27 mouse cellular contexts compared by ENCODE assay signal in the genomic region with DNA sequence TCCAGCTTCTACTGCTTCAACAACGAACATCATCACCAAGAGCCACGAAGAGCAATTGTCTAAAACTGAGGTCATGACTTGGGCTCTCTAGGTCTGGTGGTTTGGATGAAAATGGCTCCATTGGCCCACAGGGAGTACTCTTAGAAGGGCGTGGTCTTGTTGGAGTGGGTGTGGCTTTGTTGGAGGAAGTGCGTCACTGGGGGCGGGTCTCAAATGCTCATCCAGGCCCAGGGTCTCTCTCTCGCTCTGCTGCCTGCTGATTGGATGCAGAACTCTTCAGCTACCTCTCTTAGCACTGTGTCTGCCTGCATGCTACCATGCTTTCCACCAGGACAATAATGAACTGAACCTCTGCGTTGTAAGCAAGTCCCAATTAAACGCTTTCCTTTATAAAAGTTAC. TPM values are rescaled to one million over a fixed set of nuclear protein-coding genes. Genes with fewer than 3 reads are reported as not detected.
DNase-seq lines count a peak whose midpoint lies in the region; ATAC-seq and TF ChIP-seq lines count a peak whose summit lies in the region.
"Had no signal": no experiment of that assay in that cellular context is flagged by ENCODE, and none has a peak within 500 bp of the region (broad histone marks: within the 10 kb centered on the region; RNA-seq: fewer than 3 reads in every experiment).

No protein-coding gene starts in this region.

- peak overlapping the region; percentile 70 for H3K4me3 ChIP-seq in testis, adult 2 months (ENCODE audit: control insufficient read depth, low read depth, low read length)
- no peak overlapping the region for H3K4me3 ChIP-seq in limb, embryonic 10.5 days
- H3K4me3 ChIP-seq: forebrain, embryonic 13.5 days; hindbrain, embryonic 12.5 days; lung, embryonic 15.5 days had no signal

- WGBS in limb, embryonic 10.5 days, result 85% methylated on average over 8 of the region's 8 CpGs

- peak; percentile 44; the same call in 1 of the 2 replicates for TF ChIP-seq POLR2A in testis, adult 2 months (IDR thresholded peaks at IDR 0.05; ENCODE audit: control insufficient read depth, low read depth, low read length)

- H3K27me3 ChIP-seq in testis, adult 2 months (ENCODE audit: control insufficient read depth, insufficient read depth, low read length), result no peaks in the 10 kb centered on the region
- H3K27me3 ChIP-seq in limb, embryonic 10.5 days (ENCODE audit: low read depth, poor library complexity, severe bottlenecking), result no peaks in the 10 kb centered on the region
- H3K27me3 ChIP-seq: forebrain, embryonic 13.5 days; hindbrain, embryonic 12.5 days; lung, embryonic 15.5 days had no signal

- no peak for DNase-seq in testis, postnatal 10 days (ENCODE audit: low spot score)
- peak; percentile 92 for DNase-seq in ZHBTc4 (ENCODE audit: low read depth, low spot score)
- no peak for DNase-seq in adrenal gland, postnatal 10 days
- no peak for DNase-seq in right cerebral cortex, adult 2 months (ENCODE audit: low spot score in 2 of 2)
- DNase-seq in limb, embryonic 10.5 days (ENCODE audit: low spot score), result no peak
- DNase-seq in spleen, adult 18-20 months, result no peak
- DNase-seq: adrenal gland, adult 2 months; cerebellum, adult 2 months; cerebellum, postnatal 25 days; gastrocnemius, postnatal 25 days; heart, adult 18-20 months; heart, postnatal 36 days; kidney, adult 9 months; kidney, postnatal 10 days; layer of hippocampus, postnatal 36 days; liver; midbrain, embryonic 14.5 days; thymus, postnatal 14 days had no signal

- H3K36me3 ChIP-seq in testis, adult 2 months (ENCODE audit: control insufficient read depth, insufficient read depth, low read length), result no peaks in the 10 kb centered on the region
- H3K36me3 ChIP-seq in limb, embryonic 10.5 days, result no peaks in the 10 kb centered on the region
- H3K36me3 ChIP-seq: hindbrain, embryonic 12.5 days; lung, embryonic 15.5 days had no signal

- 0 out of 2 replicates have a peak overlapping the region, but pooled peaks have one; percentile 5 for H3K27ac ChIP-seq in testis, adult 2 months (ENCODE audit: control insufficient read depth, insufficient read depth, low read depth, low read length)
- H3K27ac ChIP-seq in limb, embryonic 10.5 days, result no peak overlapping the region
- H3K27ac ChIP-seq: forebrain, embryonic 13.5 days; hindbrain, embryonic 12.5 days; hindbrain, postnatal 0 days; liver, embryonic 14.5 days; lung, embryonic 15.5 days had no signal

- TF ChIP-seq CTCF in testis, adult 2 months (IDR thresholded peaks at IDR 0.05; ENCODE audit: control insufficient read depth, insufficient read depth, insufficient replicate concordance, low read depth, low read length), result no peak

- H3K9me3 ChIP-seq in limb, embryonic 10.5 days (replicated peaks), result no peaks in the 10 kb centered on the region
- H3K9me3 ChIP-seq: forebrain, embryonic 13.5 days; hindbrain, embryonic 12.5 days; lung, embryonic 15.5 days had no signal

- ATAC-seq in megakaryocyte progenitor cell, adult 5-6 weeks (replicated peaks; ENCODE audit: poor library complexity), result peak; percentile 17; the same call in 1 of the 2 replicates
- ATAC-seq: forebrain, embryonic 13.5 days; hindbrain, postnatal 0 days; intestine, postnatal 0 days had no signal

- H3K4me1 ChIP-seq in testis, adult 2 months (ENCODE audit: control insufficient read depth, insufficient read depth, low read length), result 0 out of 2 replicates have a peak, but pooled peaks cover 2% of the 10 kb centered on the region
- no peaks in the 10 kb centered on the region for H3K4me1 ChIP-seq in limb, embryonic 10.5 days
- H3K4me1 ChIP-seq: hindbrain, embryonic 12.5 days had no signal

RNA-seq across cellular contexts. Expression of a gene that starts 12.4 kb away (rescaled TPM):
- 213 and 251 TPM in 2 replicates for polyA plus RNA-seq in testis, adult 2 months (2012; rRNA removed)
- total RNA-seq in megakaryocyte progenitor cell, adult 5-6 weeks (2015), result 0.91 and 1.7 TPM in 2 replicates
- total RNA-seq in megakaryocyte progenitor cell, adult 5-6 weeks (2017), result 2.1 and 2.2 TPM in 2 replicates
- total RNA-seq in adrenal gland, postnatal 10 days (2021), result 10 to 100 TPM; 32.5 to 32.9 TPM
- polyA plus RNA-seq in limb, embryonic 10.5 days (2016; fragmentation: Nextera tagmentation; extraction: Ambion mirVana), result 9.8 and 15.4 TPM in 2 replicates
- total RNA-seq: neutrophil, adult 5-6 weeks had no signal

RNA-seq across cellular contexts. Expression of a gene that starts 17.1 kb away (rescaled TPM):
- polyA plus RNA-seq in testis, adult 2 months (2012; rRNA removed), result 98.0 and 115 TPM in 2 replicates
- 97.7 and 107 TPM in 2 replicates for total RNA-seq in megakaryocyte progenitor cell, adult 5-6 weeks (2015)
- 165 and 176 TPM in 2 replicates for total RNA-seq in megakaryocyte progenitor cell, adult 5-6 weeks (2017)
- total RNA-seq in adrenal gland, postnatal 10 days (2021), result 100 to 1,000 TPM; 244 to 274 TPM
- polyA plus RNA-seq in limb, embryonic 10.5 days (2016; fragmentation: Nextera tagmentation; extraction: Ambion mirVana), result 236 and 271 TPM in 2 replicates

Comparison
In these comparisons a context has a peak if more than half of its experiments do, and no peak if none do; other contexts are left out.
1. RNA of a gene that starts 12.4 kb away (total RNA-seq): 32.5 to 32.9 TPM in adrenal gland, postnatal 10 days; 0.91 to 2.2 TPM in megakaryocyte progenitor cell, adult 5-6 weeks; every median in the first group is over 10 times any median in the second.